Mouse (Mus musculus) cerebellum, postnatal 14 days (tissue): ENCODE measurements at regions not wholly inside any gene's neighbourhood (a gene's known extent, or its start where the extent isn't known, plus 50 kb on each side); places are given as distances from the start of the nearest gene placed in this dataset.
"Not testable (repeated sequence)": the region's sequence is repeated elsewhere in the genome, so short reads cannot be mapped to it uniquely, and the experiment has no call there.

Experiments
- DNase-seq, 2 experiments: peaks; one replicate each; pipeline ENCODE4 v3.0.0; 2021; ENCODE audit warnings: mixed read lengths in 2 of 2

DNA sequence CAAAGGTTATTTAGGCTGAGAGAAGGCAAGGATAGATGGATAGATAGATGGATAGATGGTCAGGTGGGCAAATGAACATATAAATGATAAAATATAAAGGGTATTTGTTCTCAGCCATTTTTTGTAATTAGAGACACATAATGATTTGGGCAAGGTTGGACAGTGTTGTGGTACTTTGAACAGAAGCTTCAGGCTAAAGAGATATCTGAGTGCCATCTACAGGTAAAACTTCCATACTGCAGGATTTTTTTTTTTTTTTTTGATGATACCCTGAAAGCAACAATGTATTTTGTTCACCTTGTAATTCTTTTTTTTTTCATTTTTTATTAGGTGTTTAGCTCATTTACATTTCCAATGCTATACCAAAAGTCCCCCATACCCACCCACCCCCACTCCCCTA lies 110.1 kb upstream of the Trabd2b start:
- DNase-seq = no peak

DNA sequence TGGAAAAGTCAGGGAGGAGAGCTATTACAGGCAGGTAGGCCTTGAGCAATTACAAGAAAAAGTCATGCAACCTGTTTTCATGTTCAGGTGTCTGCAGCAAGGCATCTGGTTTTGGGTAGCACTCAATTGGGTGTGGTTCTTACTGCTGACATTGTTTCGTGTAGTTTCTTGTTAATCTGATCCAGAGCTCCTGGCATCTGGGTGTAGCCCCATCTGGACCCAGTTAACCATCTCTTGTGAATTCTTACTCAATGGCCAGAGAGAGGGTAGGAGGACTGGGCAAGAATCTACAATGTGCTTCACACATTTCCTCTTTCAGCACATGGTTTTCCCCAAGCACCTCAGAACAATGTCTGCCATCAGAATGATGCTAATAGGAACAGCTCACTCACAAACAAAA lies 108.0 kb upstream of the Trabd2b start:
- DNase-seq = not testable (repeated sequence)

DNA sequence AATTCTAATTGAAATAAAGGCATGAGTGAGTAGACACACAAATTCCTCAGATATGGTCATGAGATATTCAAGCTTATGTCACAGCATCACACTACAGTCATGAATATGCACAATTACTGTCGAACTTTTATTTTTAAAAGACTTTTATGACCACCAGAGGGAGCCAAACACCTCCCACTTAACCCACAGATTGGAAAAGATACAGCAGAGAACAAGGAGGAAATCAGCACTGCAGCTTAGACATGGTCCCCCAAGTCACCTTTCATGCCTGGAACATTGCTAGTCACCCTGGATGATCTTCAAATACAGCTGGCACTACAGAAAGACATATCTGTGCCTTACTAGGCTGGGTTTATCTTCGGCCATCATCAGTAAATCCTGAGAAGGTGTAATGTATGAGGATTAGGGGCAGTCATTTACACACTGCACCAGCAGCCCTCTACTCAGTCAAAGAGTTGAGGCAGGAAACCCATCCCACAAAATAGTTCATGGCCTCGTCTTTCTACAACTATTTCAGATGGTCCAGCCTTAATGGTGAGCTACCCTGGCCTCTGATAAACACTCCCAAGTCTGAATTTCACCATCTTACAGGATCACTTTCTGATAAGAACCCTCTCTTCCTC lies 106.0 kb upstream of the Trabd2b start:
- DNase-seq = peak; percentile 30 to 48

DNA sequence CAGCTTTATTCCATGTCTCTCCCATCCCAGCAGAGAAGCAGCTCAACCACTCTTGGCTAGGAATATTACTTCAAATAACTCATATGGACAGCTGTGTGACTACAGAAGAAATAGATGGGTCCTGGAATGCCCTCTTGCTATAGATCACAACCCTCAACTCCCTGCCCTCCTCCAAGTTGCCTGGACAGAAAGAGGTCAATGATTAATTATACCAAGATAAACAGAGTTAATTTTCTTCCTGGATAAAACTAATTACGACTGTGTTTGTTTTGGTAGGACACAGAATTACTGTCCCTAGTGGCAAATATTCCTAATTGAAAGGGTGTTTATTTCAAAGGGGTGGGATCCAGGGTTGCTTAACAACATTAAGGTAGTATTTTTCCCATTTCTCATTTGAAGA lies 101.9 kb upstream of the Trabd2b start:
- no peak for DNase-seq

DNA sequence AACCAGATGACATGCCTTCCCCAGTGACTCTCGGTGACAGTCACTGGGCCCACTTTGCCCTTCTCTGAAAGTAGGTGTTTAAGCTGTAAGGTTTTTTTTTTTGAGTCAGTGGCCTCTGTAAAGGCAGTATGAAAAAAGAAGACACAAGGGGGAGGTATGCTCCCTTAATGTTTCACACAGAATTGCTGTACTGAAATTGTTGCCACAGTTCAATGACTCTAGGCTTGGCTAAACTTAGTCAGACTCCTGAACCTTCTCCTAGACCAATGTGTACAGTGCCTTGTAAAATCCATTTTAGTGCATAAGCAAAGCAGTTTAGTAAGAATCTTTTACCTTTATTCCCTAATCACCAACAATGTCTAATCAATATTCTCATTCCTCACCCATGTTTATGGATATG lies 99.0 kb upstream of the Trabd2b start:
- no peak for DNase-seq

DNA sequence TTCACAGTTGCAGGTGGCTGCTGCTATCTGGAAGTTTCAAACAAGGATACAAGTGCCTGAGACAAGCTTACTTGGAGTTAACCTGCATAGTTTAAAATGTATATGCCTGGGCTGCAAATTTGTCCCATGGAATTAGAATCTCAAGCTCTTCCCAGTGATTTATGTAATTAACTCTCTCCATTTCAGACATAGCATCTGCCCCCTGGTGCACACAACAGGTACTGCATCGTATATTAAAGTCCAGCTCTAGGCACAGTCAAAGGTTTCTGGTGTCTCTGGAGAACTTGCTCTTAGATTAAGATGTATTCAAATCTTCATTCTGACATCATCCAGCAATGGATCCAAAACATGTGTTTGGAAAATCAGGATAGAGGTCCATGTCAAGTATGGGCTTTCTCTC lies 98.0 kb upstream of the Trabd2b start:
- peak; percentile 54 to 64 for DNase-seq

DNA sequence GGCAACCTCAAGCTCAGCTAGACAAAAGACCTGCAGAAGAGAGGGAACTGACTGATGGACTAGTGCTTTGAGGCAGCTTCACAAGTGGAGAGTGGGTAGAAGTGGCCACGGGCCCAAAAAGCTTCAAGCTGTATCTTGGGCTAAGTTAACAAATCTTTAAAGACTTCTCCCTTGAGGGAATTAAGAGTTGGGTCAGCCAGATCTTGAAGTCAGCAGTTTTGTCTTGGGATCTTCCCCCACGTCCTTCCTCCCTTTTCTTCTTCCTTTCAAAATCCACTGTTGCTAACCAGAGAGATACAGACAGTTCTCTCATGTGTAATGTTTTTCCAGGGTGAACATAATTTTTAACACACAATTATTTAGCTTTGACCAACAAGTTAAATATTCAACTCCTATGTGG lies 91.5 kb upstream of the Trabd2b start:
- DNase-seq = no peak

DNA sequence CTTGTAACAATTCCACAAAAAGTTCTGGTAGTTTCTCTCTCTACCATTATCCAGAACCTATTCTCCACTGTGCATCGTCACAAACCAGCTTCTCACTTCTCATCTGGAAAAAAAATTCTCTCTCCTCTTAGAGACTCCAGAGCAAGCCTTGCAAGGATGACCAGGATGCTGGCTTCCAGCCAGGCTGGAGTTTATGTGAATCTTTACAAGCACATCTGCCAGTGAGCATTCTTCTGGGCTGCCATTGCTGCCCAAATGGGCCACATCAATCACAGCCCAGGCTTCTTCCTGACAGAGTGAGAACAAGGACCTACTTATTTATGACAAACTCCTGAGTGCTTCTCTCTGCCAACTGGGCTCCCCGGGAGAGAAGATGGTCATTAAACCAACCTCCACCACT lies 91.0 kb upstream of the Trabd2b start:
- no peak for DNase-seq

DNA sequence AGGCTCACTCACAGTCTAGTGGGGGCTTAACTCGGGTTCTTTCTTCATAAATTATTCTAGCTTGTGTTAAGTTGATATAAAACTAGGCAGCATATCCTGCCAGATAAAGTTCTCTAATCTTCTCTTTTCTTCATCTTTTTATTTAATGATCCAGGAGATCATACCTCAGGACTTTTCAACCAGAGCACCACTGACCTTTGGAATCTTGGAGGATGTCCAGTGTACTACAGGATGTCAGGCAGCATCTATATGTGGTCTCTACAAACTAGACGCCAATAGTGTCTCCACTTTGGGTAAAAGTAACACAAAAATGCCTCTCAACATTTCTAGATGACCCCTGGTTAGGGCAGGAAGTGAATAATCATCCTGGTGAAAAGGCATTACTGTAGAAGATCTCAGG lies 89.4 kb upstream of the Trabd2b start:
- no peak for DNase-seq

DNA sequence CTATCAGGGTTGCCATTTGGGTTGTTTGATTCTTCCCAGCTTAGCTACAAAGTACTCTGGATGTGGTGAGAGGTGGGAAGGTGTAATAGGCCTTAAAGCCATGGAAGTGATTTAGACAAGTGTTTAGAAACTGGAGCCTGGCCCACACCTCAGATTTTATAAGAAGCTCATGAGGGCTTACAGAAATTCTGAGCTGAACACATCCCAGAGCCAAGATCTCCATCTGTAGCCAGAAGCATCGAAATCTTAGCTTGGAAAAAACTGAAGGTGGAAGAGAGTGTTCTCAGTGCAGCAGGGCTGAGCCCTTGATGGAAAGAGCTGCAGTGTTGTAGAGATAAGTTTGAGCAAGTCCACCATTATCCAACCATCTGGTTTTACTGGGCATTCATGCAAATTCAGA lies 86.4 kb upstream of the Trabd2b start:
- DNase-seq = no peak

DNA sequence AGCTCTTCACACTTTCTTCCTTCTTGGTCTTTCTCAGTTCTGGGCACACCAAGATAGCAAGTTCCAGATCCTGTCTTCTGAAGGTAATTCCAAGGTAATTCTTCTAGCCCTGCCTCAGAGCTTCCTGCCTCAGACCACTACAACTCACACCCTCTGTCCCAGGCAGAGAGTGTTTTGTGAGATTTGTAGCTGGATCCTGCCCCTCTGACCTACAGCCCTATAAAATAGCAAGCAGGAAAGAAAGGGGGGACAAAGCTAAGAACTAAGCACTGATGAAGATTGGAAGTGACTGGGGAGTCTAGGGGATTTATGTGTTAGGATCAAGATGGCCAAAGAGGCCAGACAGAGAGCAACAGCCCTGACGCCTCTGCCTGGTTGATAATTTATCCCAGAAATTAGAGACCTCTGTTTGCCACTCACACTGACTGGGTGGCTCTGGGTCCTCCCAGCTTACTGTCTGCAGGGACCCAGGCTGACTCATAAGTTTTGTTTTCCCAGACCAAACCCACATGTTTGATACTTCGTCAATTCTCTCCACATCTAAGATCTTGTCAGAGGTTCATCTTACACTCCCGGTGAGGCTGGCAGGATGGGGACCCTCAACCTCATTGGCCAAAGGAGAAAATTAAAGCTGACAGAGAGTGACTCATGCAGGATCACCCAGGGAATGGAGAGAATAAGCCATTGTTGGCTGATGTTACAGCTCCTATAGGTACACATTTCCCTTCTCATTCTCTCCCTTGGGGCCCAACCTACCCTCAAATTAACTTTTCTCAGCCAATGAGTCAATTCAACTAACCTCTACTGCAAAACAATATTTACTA lies 84.8 kb upstream of the Trabd2b start:
- no peak for DNase-seq

DNA sequence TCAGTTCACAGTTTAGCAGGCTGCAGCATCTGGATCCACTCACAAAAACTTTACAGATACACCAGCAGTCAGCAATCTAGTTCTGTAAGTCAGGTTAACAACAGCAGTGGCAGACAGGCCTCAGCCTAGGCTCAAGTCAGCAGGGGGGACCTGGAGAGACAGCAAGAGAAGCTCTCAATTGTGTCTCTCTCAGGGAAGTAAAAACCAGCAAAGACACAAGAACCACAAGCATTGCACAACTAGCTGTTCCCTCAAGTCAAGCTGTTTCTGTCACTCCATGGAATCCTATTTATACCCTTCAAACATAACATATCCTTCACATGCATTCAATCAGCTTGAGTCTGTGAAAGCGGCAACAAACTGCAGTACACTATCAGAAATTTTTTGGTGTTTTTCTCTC lies 76.5 kb upstream of the Trabd2b start:
- DNase-seq = no peak

DNA sequence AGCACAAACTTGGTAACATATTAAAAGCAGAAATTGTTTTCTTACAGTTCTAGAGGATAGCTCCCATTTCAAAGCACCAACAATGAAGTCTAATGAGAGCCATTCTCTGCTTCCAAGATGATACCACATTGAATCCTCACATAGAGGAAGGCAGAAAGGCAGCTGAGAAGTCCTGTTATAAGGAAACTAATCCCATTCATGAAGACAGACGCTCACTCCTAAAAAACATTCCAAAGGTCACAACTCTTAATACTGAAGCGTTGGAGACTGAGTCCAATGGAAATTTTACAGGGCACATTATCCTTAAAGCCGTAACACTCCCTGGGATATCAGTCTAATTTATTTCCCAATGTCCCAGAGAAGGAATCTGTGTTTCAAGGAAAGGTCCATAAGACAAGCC lies 75.4 kb upstream of the Trabd2b start:
- DNase-seq = no peak

DNA sequence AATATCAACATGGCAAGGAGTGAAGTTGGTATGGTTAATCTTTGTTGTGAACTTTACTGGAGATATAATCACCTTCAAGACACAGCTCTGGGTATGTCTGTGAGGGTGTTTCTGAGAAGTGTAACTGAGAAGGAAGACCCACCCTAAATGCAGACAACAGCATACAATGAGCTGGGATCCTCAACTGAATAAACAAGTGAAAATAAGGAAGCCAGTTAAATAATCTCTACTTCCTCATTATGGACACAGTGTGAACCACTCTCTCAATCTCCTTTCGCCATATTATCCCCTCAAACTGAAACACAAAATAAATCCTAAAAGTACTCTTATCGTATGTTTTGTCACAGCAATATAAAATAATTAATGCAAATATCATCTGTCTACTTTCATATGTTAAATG lies 71.7 kb upstream of the Trabd2b start:
- no peak for DNase-seq

DNA sequence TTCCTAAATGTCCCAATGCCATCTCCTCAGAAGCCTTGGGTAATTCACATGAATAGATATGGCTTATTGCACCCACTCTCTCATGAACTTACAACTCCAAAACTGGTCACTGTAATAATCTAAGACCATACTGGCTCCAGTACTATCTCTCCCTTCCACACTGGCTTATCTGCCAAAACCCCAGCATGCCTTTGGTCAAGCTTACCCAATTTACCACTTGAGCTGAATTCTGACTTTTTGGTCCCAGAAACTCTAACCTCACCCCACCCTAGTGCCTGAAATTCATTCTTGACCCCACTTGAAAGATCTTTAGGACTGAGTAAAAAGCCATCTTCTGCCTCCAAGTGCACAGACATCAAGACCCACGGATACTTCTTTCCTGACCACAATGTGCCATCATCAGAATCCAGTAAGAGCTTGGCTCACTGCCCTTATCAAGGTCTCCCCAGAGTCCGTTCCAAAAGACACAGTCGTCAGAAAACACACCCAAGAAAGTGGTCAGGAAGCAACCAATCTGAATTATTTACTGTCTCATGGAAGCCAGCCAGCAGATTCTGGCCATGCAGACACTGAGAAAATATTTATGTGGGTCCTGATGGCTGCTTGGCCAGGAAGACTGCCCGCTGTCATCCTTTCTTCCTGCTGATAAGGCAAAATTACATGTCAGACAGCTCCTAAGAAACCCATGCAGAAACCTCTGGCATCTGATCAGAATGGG lies 70.3 kb upstream of the Trabd2b start:
- DNase-seq = peak; percentile 8 to 14

DNA sequence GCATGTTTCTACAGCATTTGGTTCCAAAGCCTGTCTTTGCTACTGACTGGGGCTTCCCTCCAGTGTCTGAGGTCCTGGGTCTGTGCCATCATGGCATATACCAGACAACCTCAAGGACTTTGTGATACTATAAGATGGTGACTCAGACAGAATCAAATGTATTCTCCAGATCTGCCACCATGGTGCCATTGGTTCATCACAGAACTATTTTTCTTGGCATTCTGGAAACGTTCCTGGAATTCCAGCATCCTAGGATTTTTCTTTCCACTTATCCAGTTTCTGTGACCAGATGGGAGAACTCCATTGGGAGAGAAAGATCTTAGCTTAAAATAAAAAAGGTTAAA lies 69.8 kb upstream of the Trabd2b start:
- no peak for DNase-seq

DNA sequence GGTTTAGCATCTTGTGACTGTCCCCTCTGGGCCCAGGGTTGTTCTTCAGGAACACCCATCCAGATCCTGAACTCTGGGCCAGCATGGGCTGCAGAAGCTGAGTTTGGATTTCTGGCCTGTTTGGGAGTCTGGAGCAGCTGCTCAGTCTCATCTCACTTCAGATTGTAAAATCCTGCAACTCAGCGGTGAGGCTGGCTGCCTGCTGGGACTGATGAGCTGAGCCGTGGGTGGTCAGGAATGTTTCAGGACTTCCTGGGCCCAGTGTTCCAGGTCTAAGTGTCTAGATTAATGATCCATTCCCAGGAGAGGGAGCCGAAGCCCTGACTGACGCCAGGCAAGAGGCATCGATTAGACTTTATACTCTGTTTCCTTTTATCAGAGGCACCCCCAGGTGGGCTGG lies 66.7 kb upstream of the Trabd2b start:
- DNase-seq = no peak

DNA sequence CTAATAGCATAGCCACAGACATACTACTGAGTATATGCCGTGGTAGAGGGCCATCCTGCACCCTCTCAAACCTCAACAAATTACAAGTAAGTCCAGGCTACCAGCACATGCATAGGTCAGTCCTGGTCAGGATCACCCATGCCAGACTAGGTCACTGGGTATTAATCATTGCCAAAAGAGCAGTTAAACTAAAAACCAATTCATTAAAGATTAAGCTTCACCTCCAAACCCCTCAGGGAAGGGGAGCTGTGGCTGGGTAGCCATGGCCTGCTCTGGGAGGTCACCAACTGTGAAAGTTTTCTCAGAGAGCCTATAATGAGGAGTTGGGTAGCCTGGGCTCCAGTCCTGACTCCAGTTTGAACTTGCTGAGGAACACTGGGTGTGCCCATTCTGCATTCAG lies 61.4 kb upstream of the Trabd2b start:
- DNase-seq = no peak

DNA sequence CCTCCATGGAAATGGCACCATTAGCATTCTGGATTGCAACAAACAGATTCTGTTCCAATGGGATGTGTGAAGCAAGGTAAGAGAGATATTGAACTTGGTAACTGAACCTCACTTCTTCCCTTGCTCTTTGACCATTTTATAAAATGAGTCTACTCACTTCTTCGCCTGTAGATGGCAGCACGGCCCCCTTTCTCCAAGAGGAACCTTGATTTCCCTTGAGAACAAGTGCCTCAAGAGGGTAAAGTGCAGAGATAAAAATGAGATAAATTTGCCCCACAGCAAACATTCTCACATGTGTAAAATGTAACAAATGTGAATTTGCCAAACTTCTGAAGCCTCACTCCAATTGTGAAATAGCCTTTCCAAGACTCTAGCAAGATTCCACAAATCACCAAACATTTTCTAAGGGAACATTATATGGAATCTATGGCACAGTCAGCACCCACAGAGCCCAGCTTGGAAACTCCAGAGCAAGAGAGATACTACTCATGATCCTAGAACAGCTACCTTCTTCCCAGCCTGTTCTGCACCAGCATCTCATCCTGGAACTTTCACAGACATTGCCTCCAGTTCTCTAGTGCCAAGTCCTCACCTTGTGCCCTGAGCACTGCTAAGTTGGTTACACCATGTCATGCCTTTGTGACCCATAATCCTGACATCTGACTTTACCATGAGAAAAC lies 60.3 kb upstream of the Trabd2b start:
- DNase-seq = peak; percentile 75 to 79

DNA sequence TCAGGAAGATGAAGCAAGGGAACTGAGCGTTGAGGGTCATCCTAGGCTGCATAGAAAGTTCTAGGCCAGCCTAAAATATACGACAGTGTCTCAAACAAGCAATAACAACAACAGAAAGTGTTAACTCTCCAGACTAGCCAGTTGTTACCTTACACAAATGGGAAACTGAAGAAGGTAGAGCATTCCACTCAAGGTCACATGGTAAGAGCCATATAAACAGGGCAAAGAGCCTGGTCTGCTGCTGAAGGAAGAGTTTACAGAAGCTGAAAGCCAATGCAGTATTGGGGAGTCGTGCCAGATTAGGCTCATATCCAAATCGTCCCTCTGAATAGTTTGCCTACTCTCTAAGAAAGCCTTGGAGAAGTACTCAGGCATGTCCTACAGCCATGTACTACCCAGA lies 59.6 kb upstream of the Trabd2b start:
- DNase-seq = no peak

DNA sequence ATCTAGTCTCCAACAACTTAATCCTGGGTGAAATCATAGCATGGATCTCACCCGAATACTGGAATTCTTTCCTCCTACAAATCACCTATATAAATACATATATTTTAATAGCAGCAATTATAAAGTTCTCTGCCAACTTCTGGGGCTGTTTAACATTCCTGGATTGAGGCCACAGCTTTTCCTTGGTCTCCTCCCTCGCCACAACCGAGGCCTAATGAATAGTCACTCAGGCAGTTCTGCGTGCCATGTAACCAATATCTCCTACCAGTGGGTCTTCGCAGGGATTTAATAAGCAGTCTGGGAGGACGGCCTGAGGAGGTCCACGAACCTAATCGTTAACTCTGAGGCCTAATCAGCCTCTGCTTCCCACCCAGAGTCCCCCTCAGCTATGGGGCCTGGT lies 56.9 kb upstream of the Trabd2b start:
- no peak for DNase-seq

DNA sequence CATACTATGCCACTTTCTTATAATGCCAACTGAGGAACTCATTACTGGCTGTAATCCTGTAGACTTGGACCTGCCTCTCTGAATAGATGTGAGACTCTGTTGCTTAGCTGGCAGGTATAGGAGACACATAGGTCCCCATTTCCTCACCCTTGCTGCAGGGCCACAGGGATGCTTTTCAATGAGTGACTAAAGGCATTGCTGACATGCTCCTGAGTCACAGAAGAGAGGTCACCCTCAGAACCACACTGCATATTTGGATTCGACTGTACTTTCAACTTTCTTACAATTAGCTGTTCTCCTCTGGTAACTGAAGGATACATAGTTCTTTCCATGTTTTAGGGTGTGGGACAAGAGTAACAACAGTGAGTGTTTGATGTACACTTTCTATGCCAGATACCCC lies 55.2 kb upstream of the Trabd2b start:
- DNase-seq = no peak

DNA sequence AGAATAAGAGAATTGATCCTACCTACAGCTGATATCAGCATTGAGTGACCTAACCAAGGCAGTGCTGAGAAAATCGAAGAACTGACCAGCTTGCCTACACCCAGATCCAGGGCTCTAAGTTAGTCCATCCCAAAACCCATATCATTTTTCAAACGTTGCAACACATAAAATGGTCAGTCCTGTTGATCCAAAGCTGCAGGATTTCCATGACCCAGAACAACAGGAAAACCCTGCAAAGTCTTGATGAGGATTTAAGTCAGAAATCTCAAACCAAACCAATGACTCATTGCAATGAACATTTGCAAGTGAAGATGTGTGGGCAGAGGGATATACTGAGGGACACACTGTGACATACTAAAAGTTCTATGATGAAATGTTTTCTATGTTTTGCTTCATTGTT lies 53.5 kb upstream of the Trabd2b start:
- DNase-seq = no peak
